Mouse (Mus musculus) embryonic facial prominence, embryonic 14.5 days (tissue): ENCODE data around the gene Neu2. TPM values are rescaled to one million over a fixed set of nuclear protein-coding genes. Genes with fewer than 3 reads are reported as not detected.

Experiments
- ATAC-seq: fragments of 200-750 bp; cut with Nextera tagmentation; 2 replicates; pipeline ENCODE4 v1.8.0; 2017; ENCODE audit warnings: low read depth, moderate number of reproducible peaks, moderate TSS enrichment
- DNase-seq: peaks from one replicate; pipeline ENCODE4 v3.0.0-alpha.2; 2015; ENCODE audit warnings: low spot score
- H3K27ac ChIP-seq: fragments of 300-500 bp; sonication (generic); replicated peaks from 2 replicates; pipeline ENCODE4 v1.5.1; 2014; ENCODE audit warnings: low read depth, mild to moderate bottlenecking, low read length, moderate library complexity
- H3K27me3 ChIP-seq: fragments of 300-500 bp; sonication (generic); replicated peaks from 2 replicates; pipeline ENCODE4 v1.6.1; 2014; ENCODE audit warnings: low read length; ENCODE audit not compliant: control insufficient read depth, insufficient read depth
- H3K36me3 ChIP-seq: fragments of 300-500 bp; sonication (generic); 2 replicates; pipeline ENCODE4 v1.6.1; 2014; ENCODE audit warnings: low read length, mixed read lengths; ENCODE audit not compliant: control insufficient read depth, insufficient read depth
- H3K4me1 ChIP-seq: fragments of 300-500 bp; sonication (generic); 2 replicates; pipeline ENCODE4 v1.6.1; 2014; ENCODE audit warnings: antibody characterized with exemption, low read length; ENCODE audit not compliant: control insufficient read depth, insufficient read depth
- H3K4me2 ChIP-seq: fragments of 300-500 bp; sonication (generic); 2 replicates; pipeline ENCODE4 v1.6.1; 2014; ENCODE audit warnings: low read depth, mild to moderate bottlenecking, low read length, moderate library complexity, mixed read lengths
- H3K4me3 ChIP-seq: fragments of 300-500 bp; sonication (generic); 2 replicates; pipeline ENCODE4 v1.5.1; 2014; ENCODE audit warnings: low read depth, mild to moderate bottlenecking, low read length
- H3K9ac ChIP-seq: fragments of 300-500 bp; sonication (generic); 2 replicates; pipeline ENCODE4 v1.6.1; 2014; ENCODE audit warnings: low read depth, mild to moderate bottlenecking, low read length, moderate library complexity, mixed read lengths
- H3K9me3 ChIP-seq: fragments of 300-500 bp; sonication (generic); 2 replicates; pipeline ENCODE4 v1.6.1; 2016; ENCODE audit warnings: low read length; ENCODE audit not compliant: control insufficient read depth
- WGBS: fragments of 180-500 bp; shearing (Covaris S2); extraction: QIAGEN DNeasy Blood & Tissue Kit; methylation state at CpG from one replicate; pipeline ENCODE4 v1.1.7; 2014; 5-methylcytosine and 5-hydroxymethylcytosine counted together
- polyA plus RNA-seq: library from polyadenylated mRNA; unstranded; fragments of >200 nt; fragmentation: Nextera tagmentation; extraction: Ambion mirVana; gene quantifications from 2 replicates; pipeline ENCODE4 v1.2.1, GENCODE M21; 2014

Neu2 gene
- polyA plus RNA-seq, 1 experiment from 2014 or later = not detected

DNA sequence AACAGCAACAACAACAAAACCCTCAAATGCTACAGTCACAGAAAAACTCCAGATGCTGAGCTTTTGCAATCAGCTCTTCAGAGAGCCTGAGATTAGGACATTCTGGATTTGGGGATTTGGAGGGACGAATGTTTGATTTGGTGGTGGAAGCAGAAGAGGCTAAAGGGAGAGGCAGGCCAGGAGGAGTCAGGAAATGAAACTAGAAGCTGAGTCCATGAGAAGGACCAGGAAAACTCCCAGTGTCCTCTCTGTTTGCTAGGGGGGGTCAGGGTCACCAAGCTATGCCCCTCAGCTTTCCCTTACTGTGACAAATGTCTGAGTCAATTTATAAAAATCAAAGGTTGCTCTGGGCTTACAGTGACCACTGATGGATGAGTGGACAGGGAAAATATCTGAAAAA is 43.9 kb downstream of the Neu2 start:
- Histone ChIP-seq H3K9ac (no peak overlapping the region), H3K27me3 (no peaks in the 10 kb centered on the region)
- DNase-seq = no peak

DNA sequence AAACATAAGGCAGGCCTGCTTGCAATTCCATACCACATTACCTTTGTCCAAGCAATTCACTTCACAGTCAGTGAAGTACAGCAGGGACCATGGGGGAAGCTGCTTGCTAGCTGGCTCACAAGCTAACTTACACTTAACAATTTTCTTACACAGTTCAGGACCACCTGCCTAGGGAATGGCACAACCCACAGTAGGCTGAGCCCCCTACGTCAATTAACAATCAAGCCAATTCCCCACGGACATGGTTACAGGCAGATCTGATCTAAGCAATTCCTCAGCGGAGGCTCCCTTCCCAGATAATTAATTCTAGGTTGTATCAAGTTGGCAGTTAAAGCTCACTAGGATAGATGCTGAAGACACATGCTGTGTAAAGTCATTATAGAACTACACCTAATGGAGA is 53.3 kb downstream of the Neu2 start:
- Histone ChIP-seq H3K4me3 (no peak overlapping the region), H3K4me2 (no peak overlapping the region), H3K27me3 (no peaks in the 10 kb centered on the region), H3K36me3 (no peaks in the 10 kb centered on the region), H3K9ac (no peak overlapping the region), H3K9me3 (no peaks in the 10 kb centered on the region), H3K27ac (no peak overlapping the region), H3K4me1 (no peaks in the 10 kb centered on the region)
- peak; percentile 32 for DNase-seq
- 52% methylated on average over 3 of the region's 3 CpGs for WGBS
- 0 out of 2 replicates have a peak, but pooled peaks have one; percentile 9 for ATAC-seq

More for the DNA sequence above, 43.9 kb downstream of the Neu2 start:
- no peaks in the 10 kb centered on the region for H3K9me3 ChIP-seq
- H3K4me3 ChIP-seq = no peak overlapping the region
- WGBS = 65% methylated on average over 1 of the region's 1 CpGs
- H3K4me1 ChIP-seq = no peaks in the 10 kb centered on the region
- no peaks in the 10 kb centered on the region for H3K36me3 ChIP-seq
- no peak for ATAC-seq
- H3K4me2 ChIP-seq = no peak overlapping the region
- H3K27ac ChIP-seq = no peak overlapping the region

GRCm38 (mm10) chr1:87565760-87566159 is 56.1 kb downstream of the Neu2 start:
- Histone ChIP-seq H3K9ac (no peak overlapping the region), H3K9me3 (no peaks in the 10 kb centered on the region), H3K27me3 (no peaks in the 10 kb centered on the region), H3K4me3 (no peak overlapping the region), H3K4me1 (no peaks in the 10 kb centered on the region), H3K36me3 (no peaks in the 10 kb centered on the region), H3K27ac (no peak overlapping the region), H3K4me2 (no peak overlapping the region)
- DNase-seq (no peak), ATAC-seq (no peak)
- 91% methylated on average over 8 of the region's 8 CpGs for WGBS

GRCm38 (mm10) chr1:87568398-87568797 is 58.7 kb downstream of the Neu2 start:
- Histone ChIP-seq H3K36me3 (no peaks in the 10 kb centered on the region), H3K9me3 (no peaks in the 10 kb centered on the region), H3K4me2 (no peak overlapping the region), H3K9ac (no peak overlapping the region), H3K4me3 (no peak overlapping the region), H3K27ac (no peak overlapping the region), H3K4me1 (no peaks in the 10 kb centered on the region), H3K27me3 (no peaks in the 10 kb centered on the region)
- no peak for DNase-seq
- no peak for ATAC-seq
- WGBS = 43% methylated on average over 6 of the region's 6 CpGs

- Histone ChIP-seq H3K9ac (no peak overlapping the region), H3K4me2 (no peak overlapping the region)
Observed at GRCm38 (mm10) chr1:87573261-87573660, 63.6 kb downstream of the Neu2 start.

DNA sequence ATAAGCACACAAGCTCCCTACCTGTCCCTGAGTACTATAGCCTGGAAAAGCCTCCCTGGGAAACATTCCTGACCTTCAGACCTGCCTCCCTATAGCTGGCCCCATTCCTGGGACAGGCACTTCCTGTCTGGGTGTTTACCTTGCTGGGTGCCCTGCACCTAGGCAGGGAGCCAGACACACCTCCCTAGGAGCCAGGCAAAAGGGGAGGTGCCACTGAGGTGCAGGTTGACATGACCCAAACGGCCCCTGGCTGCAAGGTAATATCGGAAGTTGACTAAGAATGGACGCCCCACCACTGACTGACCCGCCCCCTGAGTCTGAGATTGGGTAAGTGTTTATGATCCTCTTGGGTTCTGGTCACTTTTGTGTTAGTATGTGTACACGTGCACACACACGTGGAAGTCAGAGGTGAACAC is 64.1 kb downstream of the Neu2 start, which contains the start of gene Ngef:
TSS of gene Ngef (minus strand) at position 71 of the 416 bp plus-strand sequence.
- ATAC-seq = no peak
- no peaks in the 10 kb centered on the region for H3K4me1 ChIP-seq
- 80% methylated on average over 6 of the region's 6 CpGs for WGBS

More at GRCm38 (mm10) chr1:87573261-87573660, 63.6 kb downstream of the Neu2 start:
- no peak for DNase-seq
- Histone ChIP-seq H3K27ac (no peak overlapping the region), H3K36me3 (no peaks in the 10 kb centered on the region), H3K9me3 (no peaks in the 10 kb centered on the region), H3K4me1 (no peaks in the 10 kb centered on the region), H3K4me3 (no peak overlapping the region), H3K27me3 (no peaks in the 10 kb centered on the region)
- no peak for ATAC-seq
- 75% methylated on average over 5 of the region's 5 CpGs for WGBS

DNA sequence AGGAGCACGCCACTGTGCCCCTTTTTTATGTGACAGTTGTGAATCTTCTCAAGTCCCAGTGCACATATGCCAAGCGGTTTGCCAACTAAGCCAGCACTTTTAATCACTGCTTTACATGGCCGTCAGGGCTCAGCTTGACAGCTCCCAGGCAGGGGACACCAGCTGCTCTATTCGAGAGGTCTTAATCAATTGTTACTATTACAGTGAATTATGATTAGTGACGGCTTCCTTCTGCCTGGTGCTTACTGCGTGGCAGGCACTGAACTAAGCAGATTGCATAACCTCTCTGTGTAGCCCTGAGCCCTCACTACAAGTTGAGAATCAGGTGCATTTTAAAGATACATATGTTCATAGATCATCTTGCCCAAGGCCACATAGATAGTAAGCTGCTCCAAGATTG is 64.7 kb downstream of the Neu2 start:
- no peak for ATAC-seq
- no peaks in the 10 kb centered on the region for H3K9me3 ChIP-seq
- no peaks in the 10 kb centered on the region for H3K36me3 ChIP-seq
- H3K4me1 ChIP-seq = no peaks in the 10 kb centered on the region
- H3K27ac ChIP-seq = no peak overlapping the region
- H3K9ac ChIP-seq = no peak overlapping the region
- no peak for DNase-seq
- H3K27me3 ChIP-seq = no peaks in the 10 kb centered on the region
- H3K4me2 ChIP-seq = no peak overlapping the region
- 68% methylated on average over 6 of the region's 6 CpGs for WGBS
- no peak overlapping the region for H3K4me3 ChIP-seq

More for the DNA sequence above, 64.1 kb downstream of the Neu2 start, which contains the start of gene Ngef:
- Histone ChIP-seq H3K27me3 (no peaks in the 10 kb centered on the region), H3K9ac (no peak within 1 kb of the TSS), H3K4me2 (no peak within 1 kb of the TSS), H3K36me3 (no peaks in the 10 kb centered on the region), H3K9me3 (no peaks in the 10 kb centered on the region), H3K27ac (no peak within 1 kb of the TSS), H3K4me3 (no peak within 1 kb of the TSS)
- no peak for DNase-seq

DNA sequence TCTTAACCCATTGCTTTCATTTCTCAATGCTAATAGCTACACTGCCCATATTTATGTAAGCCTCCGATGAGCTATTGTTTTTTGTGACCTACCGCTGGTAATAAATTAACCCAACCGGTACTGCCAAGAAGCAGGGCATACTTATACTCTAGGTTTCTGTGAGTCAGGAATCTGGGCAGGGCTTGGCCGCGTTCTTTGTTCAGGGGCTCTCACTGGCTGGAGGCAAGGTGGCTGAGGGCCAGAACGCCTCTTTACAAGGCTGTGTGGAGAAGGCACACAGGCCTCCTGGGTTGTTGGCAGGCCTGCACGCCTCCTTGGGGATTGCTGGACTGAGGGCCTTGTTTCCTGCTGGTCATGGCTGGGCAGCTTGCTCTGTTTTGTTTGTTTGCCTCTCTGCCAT is 65.1 kb downstream of the Neu2 start:
- H3K9ac ChIP-seq = no peak overlapping the region
- no peaks in the 10 kb centered on the region for H3K4me1 ChIP-seq
- H3K4me3 ChIP-seq = no peak overlapping the region
- H3K9me3 ChIP-seq = no peaks in the 10 kb centered on the region
- peak; percentile 55; the same call in 1 of the 2 replicates for ATAC-seq
- H3K27me3 ChIP-seq = no peaks in the 10 kb centered on the region
- H3K36me3 ChIP-seq = no peaks in the 10 kb centered on the region
- H3K4me2 ChIP-seq = no peak overlapping the region
- H3K27ac ChIP-seq = no peak overlapping the region
- DNase-seq = peak; percentile 42
- WGBS = 68% methylated on average over 7 of the region's 7 CpGs

DNA sequence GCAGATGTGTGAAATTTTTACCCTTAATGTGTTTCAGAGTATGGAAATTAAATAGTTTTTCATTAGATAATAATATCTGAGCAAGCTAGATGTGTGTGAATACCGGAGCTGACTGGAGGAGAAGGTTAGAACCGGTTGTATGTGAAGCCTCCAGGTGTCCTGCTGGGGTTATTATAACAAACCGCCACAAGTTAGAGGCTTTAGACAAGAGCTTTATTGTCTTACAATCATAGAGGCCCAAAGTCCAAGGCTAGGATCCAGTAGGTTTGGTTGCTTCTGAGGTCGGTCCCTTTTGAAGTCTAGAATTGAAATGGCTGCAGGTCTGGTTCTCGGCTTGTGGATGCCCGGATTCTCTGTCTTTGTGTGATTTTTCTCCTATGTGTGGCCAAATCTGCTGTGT is 69.3 kb downstream of the Neu2 start:
- no peak overlapping the region for H3K27ac ChIP-seq
- no peak for ATAC-seq
- no peak overlapping the region for H3K4me2 ChIP-seq
- H3K9ac ChIP-seq = no peak overlapping the region
- DNase-seq = no peak
- H3K9me3 ChIP-seq = no peaks in the 10 kb centered on the region
- no peaks in the 10 kb centered on the region for H3K36me3 ChIP-seq
- 80% methylated on average over 6 of the region's 6 CpGs for WGBS
- no peak overlapping the region for H3K4me3 ChIP-seq
- no peaks in the 10 kb centered on the region for H3K27me3 ChIP-seq
- H3K4me1 ChIP-seq = no peaks in the 10 kb centered on the region
